Mouse (Mus musculus) heart, embryonic 11.5 days (tissue): ENCODE data around the gene Prr15l. TPM values are rescaled to one million over a fixed set of nuclear protein-coding genes. Genes with fewer than 3 reads are reported as not detected.

Experiments used
- ATAC-seq: fragments of 200-750 bp; cut with Nextera tagmentation; replicated peaks from 2 replicates; pipeline ENCODE4 v1.8.0; 2017; ENCODE audit warnings: moderate library complexity; ENCODE audit not compliant: insufficient number of reproducible peaks, low FRiP score, low TSS enrichment
- H3K27ac ChIP-seq: fragments of 300-500 bp; sonication (generic); 2 replicates; pipeline ENCODE4 v1.5.1; 2014; ENCODE audit warnings: mild to moderate bottlenecking, low read depth, low read length
- H3K27me3 ChIP-seq: fragments of 300-500 bp; sonication (generic); 2 replicates; pipeline ENCODE4 v1.6.1; 2014; ENCODE audit warnings: mild to moderate bottlenecking, low read length, mixed read lengths; ENCODE audit not compliant: control insufficient read depth, insufficient read depth
- H3K36me3 ChIP-seq: fragments of 300-500 bp; sonication (generic); 2 replicates; pipeline ENCODE4 v1.6.1; 2014; ENCODE audit warnings: mild to moderate bottlenecking, low read length, moderate library complexity, mixed read lengths; ENCODE audit not compliant: control insufficient read depth, insufficient read depth
- H3K4me1 ChIP-seq: fragments of 300-500 bp; sonication (generic); 2 replicates; pipeline ENCODE4 v1.6.1; 2014; ENCODE audit warnings: low read length; ENCODE audit not compliant: control insufficient read depth, insufficient read depth
- H3K4me2 ChIP-seq: fragments of 300-500 bp; sonication (generic); 2 replicates; pipeline ENCODE4 v1.6.1; 2014; ENCODE audit warnings: mild to moderate bottlenecking, moderate library complexity
- H3K4me3 ChIP-seq: fragments of 300-500 bp; sonication (generic); 2 replicates; pipeline ENCODE4 v1.5.1; 2014; ENCODE audit warnings: low read depth, low read length
- H3K9ac ChIP-seq: fragments of 300-500 bp; sonication (generic); 2 replicates; pipeline ENCODE4 v1.6.1; 2014; ENCODE audit warnings: mild to moderate bottlenecking, low read depth, low read length, moderate library complexity
- H3K9me3 ChIP-seq: fragments of 300-500 bp; sonication (generic); replicated peaks from 2 replicates; pipeline ENCODE4 v1.6.1; 2016; ENCODE audit warnings: low read length; ENCODE audit not compliant: control insufficient read depth
- WGBS: fragments of 180-500 bp; shearing (Covaris S2); extraction: QIAGEN DNeasy Blood & Tissue Kit; methylation state at CpG from one replicate; pipeline ENCODE4 v1.1.7; 2014; ENCODE audit not compliant: insufficient replicate concordance; 5-methylcytosine and 5-hydroxymethylcytosine counted together
- polyA plus RNA-seq: library from polyadenylated mRNA; unstranded; fragments of >200 nt; fragmentation: Nextera tagmentation; extraction: Ambion mirVana; gene quantifications from 2 replicates; pipeline ENCODE4 v1.2.1, GENCODE M21; 2014

Prr15l gene
- polyA plus RNA-seq, 1 experiment from 2014 or later, result 0.50 TPM

GRCm38 (mm10) chr11:96966914-96967543 lies 39.1 kb downstream of the Prr15l start:
- no peaks in the 10 kb centered on the region for H3K36me3 ChIP-seq
- H3K4me1 ChIP-seq, result peaks cover 47% of the 10 kb centered on the region
- no peaks in the 10 kb centered on the region for H3K27me3 ChIP-seq
- H3K9me3 ChIP-seq, result no peaks in the 10 kb centered on the region
- peak overlapping the region; percentile 91; the same call in 1 of the 2 replicates for H3K27ac ChIP-seq
- peak overlapping the region; percentile 27 for H3K4me2 ChIP-seq
- no peak overlapping the region for H3K4me3 ChIP-seq
- no peak for ATAC-seq
- WGBS, result 76% methylated on average over 13 of the region's 13 CpGs
- H3K9ac ChIP-seq, result 0 out of 2 replicates have a peak overlapping the region, but pooled peaks have one; percentile 34

- Histone ChIP-seq H3K9me3 (no peaks in the 10 kb centered on the region), H3K27ac (peak overlapping the region; percentile 91), H3K9ac (peak overlapping the region; percentile 67), H3K4me2 (peak overlapping the region; percentile 41), H3K4me3 (no peak overlapping the region), H3K27me3 (no peaks in the 10 kb centered on the region), H3K4me1 (peaks cover 50% of the 10 kb centered on the region), H3K36me3 (no peaks in the 10 kb centered on the region)
- 54% methylated on average over 11 of the region's 11 CpGs for WGBS
- ATAC-seq, result no peak
These were observed 39.8 kb downstream of the Prr15l start for GRCm38 (mm10) chr11:96967544-96968269.

- no peak; the same call in 1 of the 2 replicates for ATAC-seq
- peaks cover 47% of the 10 kb centered on the region for H3K4me1 ChIP-seq
- no peak overlapping the region for H3K4me3 ChIP-seq
- H3K9ac ChIP-seq, result peak overlapping the region; percentile 67
- H3K9me3 ChIP-seq, result no peaks in the 10 kb centered on the region
- peak overlapping the region; percentile 41 for H3K4me2 ChIP-seq
- H3K27me3 ChIP-seq, result no peaks in the 10 kb centered on the region
- no peaks in the 10 kb centered on the region for H3K36me3 ChIP-seq
- 21% methylated on average over 6 of the region's 6 CpGs for WGBS
- H3K27ac ChIP-seq, result peak overlapping the region; percentile 91
These were observed 40.6 kb downstream of the Prr15l start for GRCm38 (mm10) chr11:96968476-96968875.

GRCm38 (mm10) chr11:96969280-96969722 lies 41.4 kb downstream of the Prr15l start:
- no peaks in the 10 kb centered on the region for H3K27me3 ChIP-seq
- H3K9me3 ChIP-seq, result no peaks in the 10 kb centered on the region
- no peak overlapping the region for H3K4me3 ChIP-seq
- H3K9ac ChIP-seq, result peak overlapping the region; percentile 67
- peak overlapping the region; percentile 91 for H3K27ac ChIP-seq
- ATAC-seq, result peak; percentile 69
- 27% methylated on average over 5 of the region's 5 CpGs for WGBS
- peak overlapping the region; percentile 41 for H3K4me2 ChIP-seq
- no peaks in the 10 kb centered on the region for H3K36me3 ChIP-seq
- H3K4me1 ChIP-seq, result peaks cover 44% of the 10 kb centered on the region

- no peak; the same call in 1 of the 2 replicates for ATAC-seq
These were observed 41.8 kb downstream of the Prr15l start for GRCm38 (mm10) chr11:96969746-96970145.

GRCm38 (mm10) chr11:96970341-96970740 lies 42.4 kb downstream of the Prr15l start:
- no peak for ATAC-seq
- no peaks in the 10 kb centered on the region for H3K27me3 ChIP-seq
- H3K36me3 ChIP-seq, result no peaks in the 10 kb centered on the region
- peak overlapping the region; percentile 67 for H3K9ac ChIP-seq
- peak overlapping the region; percentile 91 for H3K27ac ChIP-seq
- peaks cover 44% of the 10 kb centered on the region for H3K4me1 ChIP-seq
- no peak overlapping the region for H3K4me3 ChIP-seq
- no peaks in the 10 kb centered on the region for H3K9me3 ChIP-seq
- H3K4me2 ChIP-seq, result peak overlapping the region; percentile 41
- WGBS, result 47% methylated on average over 3 of the region's 3 CpGs

More at GRCm38 (mm10) chr11:96969746-96970145, 41.8 kb downstream of the Prr15l start:
- H3K36me3 ChIP-seq, result no peaks in the 10 kb centered on the region
- no peaks in the 10 kb centered on the region for H3K9me3 ChIP-seq
- no peaks in the 10 kb centered on the region for H3K27me3 ChIP-seq
- 54% methylated on average over 1 of the region's 1 CpGs for WGBS
- H3K4me3 ChIP-seq, result no peak overlapping the region
- H3K4me1 ChIP-seq, result peaks cover 44% of the 10 kb centered on the region
- H3K27ac ChIP-seq, result peak overlapping the region; percentile 91
- peak overlapping the region; percentile 41 for H3K4me2 ChIP-seq
- peak overlapping the region; percentile 67 for H3K9ac ChIP-seq

GRCm38 (mm10) chr11:96972906-96973305 lies 45.0 kb downstream of the Prr15l start:
- no peak overlapping the region for H3K4me3 ChIP-seq
- no peak overlapping the region for H3K27ac ChIP-seq
- 85% methylated on average over 5 of the region's 5 CpGs for WGBS
- no peaks in the 10 kb centered on the region for H3K27me3 ChIP-seq
- peaks cover 45% of the 10 kb centered on the region for H3K4me1 ChIP-seq
- H3K9ac ChIP-seq, result no peak overlapping the region
- no peaks in the 10 kb centered on the region for H3K9me3 ChIP-seq
- no peaks in the 10 kb centered on the region for H3K36me3 ChIP-seq
- ATAC-seq, result no peak
- H3K4me2 ChIP-seq, result no peak overlapping the region

GRCm38 (mm10) chr11:96973426-96973964 lies 45.6 kb downstream of the Prr15l start:
- no peak overlapping the region for H3K9ac ChIP-seq
- 90% methylated on average over 5 of the region's 5 CpGs for WGBS
- no peak overlapping the region for H3K4me2 ChIP-seq
- H3K9me3 ChIP-seq, result no peaks in the 10 kb centered on the region
- H3K27me3 ChIP-seq, result no peaks in the 10 kb centered on the region
- H3K27ac ChIP-seq, result no peak overlapping the region
- ATAC-seq, result no peak
- peaks cover 42% of the 10 kb centered on the region for H3K4me1 ChIP-seq
- no peaks in the 10 kb centered on the region for H3K36me3 ChIP-seq
- H3K4me3 ChIP-seq, result no peak overlapping the region
